Mouse (Mus musculus) hindbrain, embryonic 11.5 days (tissue): ENCODE measurements around the gene Taf3. TPM values are rescaled to one million over a fixed set of nuclear protein-coding genes. Genes with fewer than 3 reads are reported as not detected.

Experiments
- ATAC-seq: fragments of 200-750 bp; cut with Nextera tagmentation; 2 replicates; pipeline ENCODE4 v1.8.0; 2017; ENCODE audit warnings: mild to moderate bottlenecking, moderate TSS enrichment, moderate library complexity; ENCODE audit not compliant: low FRiP score
- DNase-seq: peaks from one replicate; pipeline ENCODE4 v3.0.0-alpha.2; 2015; ENCODE audit warnings: low spot score
- H3K27ac ChIP-seq: fragments of 300-500 bp; sonication (generic); 2 replicates; pipeline ENCODE4 v1.5.1; 2014; ENCODE audit warnings: mild to moderate bottlenecking, low read depth, low read length
- H3K27me3 ChIP-seq: fragments of 300-500 bp; sonication (generic); 2 replicates; pipeline ENCODE4 v1.6.1; 2014; ENCODE audit warnings: mild to moderate bottlenecking, low read length, moderate library complexity, mixed read lengths; ENCODE audit not compliant: control insufficient read depth, insufficient read depth
- H3K36me3 ChIP-seq: fragments of 300-500 bp; sonication (generic); 2 replicates; pipeline ENCODE4 v1.6.1; 2014; ENCODE audit warnings: mild to moderate bottlenecking, low read length, moderate library complexity, mixed read lengths; ENCODE audit not compliant: control insufficient read depth, insufficient read depth
- H3K4me1 ChIP-seq: fragments of 300-500 bp; sonication (generic); replicated peaks from 2 replicates; pipeline ENCODE4 v1.6.1; 2014; ENCODE audit warnings: low read length, mixed read lengths; ENCODE audit not compliant: control insufficient read depth, insufficient read depth
- H3K4me2 ChIP-seq: fragments of 300-500 bp; sonication (generic); replicated peaks from 2 replicates; pipeline ENCODE4 v1.6.1; 2014; ENCODE audit warnings: mild to moderate bottlenecking, low read depth, low read length
- H3K4me3 ChIP-seq: fragments of 300-500 bp; sonication (generic); 2 replicates; pipeline ENCODE4 v1.5.1; 2014; ENCODE audit warnings: low read depth, low read length
- H3K9ac ChIP-seq: fragments of 300-500 bp; sonication (generic); 2 replicates; pipeline ENCODE4 v1.6.1; 2014; ENCODE audit warnings: low read depth, low read length
- H3K9me3 ChIP-seq: fragments of 300-500 bp; sonication (generic); 2 replicates; pipeline ENCODE4 v1.6.1; 2016; ENCODE audit warnings: low read length; ENCODE audit not compliant: control insufficient read depth
- WGBS: fragments of 180-500 bp; shearing (Covaris S2); extraction: QIAGEN DNeasy Blood & Tissue Kit; methylation state at CpG from one replicate; pipeline ENCODE4 v1.1.7; 2014; 5-methylcytosine and 5-hydroxymethylcytosine counted together
- polyA plus RNA-seq: library from polyadenylated mRNA; unstranded; fragments of >200 nt; fragmentation: Nextera tagmentation; extraction: Ambion mirVana; gene quantifications from 2 replicates; pipeline ENCODE4 v1.2.1, GENCODE M21; 2014

The Taf3 gene
- polyA plus RNA-seq, 1 experiment from 2014 or later = 18.9 TPM

- Histone ChIP-seq H3K36me3 (no peaks in the 10 kb centered on the region), H3K4me3 (peak overlapping the region; percentile 21), H3K4me1 (peaks cover 2% of the 10 kb centered on the region; the same call in 1 of the 2 replicates), H3K9ac (no peak overlapping the region), H3K27ac (no peak overlapping the region), H3K4me2 (peak overlapping the region; percentile 23; the same call in 1 of the 2 replicates), H3K27me3 (peaks cover 69% of the 10 kb centered on the region), H3K9me3 (no peaks in the 10 kb centered on the region)
- ATAC-seq (no peak), DNase-seq (peak; percentile 51)
- WGBS = under 1% methylated on average over 4 of the region's 4 CpGs
These were observed 173.2 kb downstream of the Taf3 start for GRCm38 (mm10) chr2:9875220-9875619.

- H3K27me3 ChIP-seq = peaks cover 67% of the 10 kb centered on the region
- ATAC-seq = no peak
- no peak for DNase-seq
- H3K9ac ChIP-seq = 0 out of 2 replicates have a peak overlapping the region, but pooled peaks have one; percentile 7
- H3K27ac ChIP-seq = no peak overlapping the region
- no peaks in the 10 kb centered on the region for H3K36me3 ChIP-seq
- H3K9me3 ChIP-seq = no peaks in the 10 kb centered on the region
- WGBS = 3% methylated on average over 39 of the region's 39 CpGs
- H3K4me2 ChIP-seq = peak overlapping the region; percentile 23; the same call in 1 of the 2 replicates
- H3K4me1 ChIP-seq = peaks cover 2% of the 10 kb centered on the region; the same call in 1 of the 2 replicates
- H3K4me3 ChIP-seq = peak overlapping the region; percentile 21
These were observed 173.8 kb downstream of the Taf3 start for GRCm38 (mm10) chr2:9874467-9875219.

GRCm38 (mm10) chr2:9873757-9874156 is 174.6 kb downstream of the Taf3 start:
- ATAC-seq = no peak
- peaks cover 64% of the 10 kb centered on the region for H3K27me3 ChIP-seq
- H3K27ac ChIP-seq = no peak overlapping the region
- no peak overlapping the region for H3K9ac ChIP-seq
- 2% methylated on average over 2 of the region's 2 CpGs for WGBS
- H3K36me3 ChIP-seq = no peaks in the 10 kb centered on the region
- DNase-seq = peak; percentile 31
- H3K4me2 ChIP-seq = no peak overlapping the region
- H3K4me3 ChIP-seq = peak overlapping the region; percentile 19; the same call in 1 of the 2 replicates
- H3K4me1 ChIP-seq = peaks cover 2% of the 10 kb centered on the region; the same call in 1 of the 2 replicates
- no peaks in the 10 kb centered on the region for H3K9me3 ChIP-seq

- Histone ChIP-seq H3K4me1 (0 out of 2 replicates have a peak, but pooled peaks cover 2% of the 10 kb centered on the region), H3K9ac (no peak overlapping the region), H3K36me3 (no peaks in the 10 kb centered on the region), H3K9me3 (no peaks in the 10 kb centered on the region), H3K4me2 (peak overlapping the region; percentile 6), H3K27ac (no peak overlapping the region), H3K27me3 (peaks cover 53% of the 10 kb centered on the region), H3K4me3 (no peak overlapping the region)
- under 1% methylated on average over 12 of the region's 12 CpGs for WGBS
- no peak for ATAC-seq
- DNase-seq = peak; percentile 56
These were observed 175.7 kb downstream of the Taf3 start for GRCm38 (mm10) chr2:9872682-9873081.

- DNase-seq (no peak), ATAC-seq (no peak)
- H3K27me3 ChIP-seq = peaks cover 49% of the 10 kb centered on the region
- 16% methylated on average over 6 of the region's 6 CpGs for WGBS
- no peak overlapping the region for H3K9ac ChIP-seq
- no peaks in the 10 kb centered on the region for H3K36me3 ChIP-seq
- 0 out of 2 replicates have a peak, but pooled peaks cover 2% of the 10 kb centered on the region for H3K4me1 ChIP-seq
- no peak overlapping the region for H3K27ac ChIP-seq
- H3K4me2 ChIP-seq = no peak overlapping the region
- no peaks in the 10 kb centered on the region for H3K9me3 ChIP-seq
- no peak overlapping the region for H3K4me3 ChIP-seq
These were observed 176.6 kb downstream of the Taf3 start for GRCm38 (mm10) chr2:9871798-9872197.

- WGBS = 20% methylated on average over 4 of the region's 4 CpGs
- Histone ChIP-seq H3K27me3 (peaks cover 44% of the 10 kb centered on the region), H3K9ac (no peak overlapping the region), H3K4me2 (no peak overlapping the region), H3K4me3 (no peak overlapping the region), H3K9me3 (no peaks in the 10 kb centered on the region), H3K36me3 (no peaks in the 10 kb centered on the region), H3K27ac (no peak overlapping the region), H3K4me1 (0 out of 2 replicates have a peak, but pooled peaks cover 2% of the 10 kb centered on the region)
- DNase-seq (no peak), ATAC-seq (no peak)
These were observed 177.2 kb downstream of the Taf3 start for GRCm38 (mm10) chr2:9871141-9871716.

- 74% methylated on average over 12 of the region's 12 CpGs for WGBS
- no peak for DNase-seq
- H3K27ac ChIP-seq = no peak overlapping the region
- peaks cover 9% of the 10 kb centered on the region; the same call in 1 of the 2 replicates for H3K27me3 ChIP-seq
- H3K36me3 ChIP-seq = no peaks in the 10 kb centered on the region
- H3K9me3 ChIP-seq = no peaks in the 10 kb centered on the region
- no peak for ATAC-seq
- H3K9ac ChIP-seq = no peak overlapping the region
- no peak overlapping the region for H3K4me2 ChIP-seq
- H3K4me1 ChIP-seq = 0 out of 2 replicates have a peak, but pooled peaks cover 2% of the 10 kb centered on the region
- H3K4me3 ChIP-seq = no peak overlapping the region
These were observed 181.1 kb downstream of the Taf3 start for GRCm38 (mm10) chr2:9867092-9867825.
